Mouse (Mus musculus) left cerebral cortex, postnatal 25 days (tissue): Measurements from ENCODE around the gene Hist1h1a. TPM values are rescaled to one million over a fixed set of nuclear protein-coding genes. Genes with fewer than 3 reads are reported as not detected.
A peak's percentile ranks its signal among the peaks of the same experiment; 100 is the strongest.
"Not testable (repeated sequence)": the region's sequence is repeated elsewhere in the genome, so short reads cannot be mapped to it uniquely, and the experiment has no call there.

Source experiments
- DNase-seq, 2 experiments: peaks; one replicate each; pipeline ENCODE4 v3.0.0; 2022; ENCODE audit warnings: low spot score in 2 of 2, mixed read lengths in 1 of 2
- intact Hi-C: fragments of 180-260 bp; cut with DNase I; formaldehyde crosslinking; loops from one replicate; pipeline ENCODE4 v1.15.1; 2025
- total RNA-seq, 2 experiments: library from RNA; stranded (reverse); gene quantifications; 2 replicates each; pipeline ENCODE4 v1.2.3; 2021

Hist1h1a gene
- total RNA-seq, 2 experiments from 2014 or later = 18.2 to 29.1 TPM

DNA sequence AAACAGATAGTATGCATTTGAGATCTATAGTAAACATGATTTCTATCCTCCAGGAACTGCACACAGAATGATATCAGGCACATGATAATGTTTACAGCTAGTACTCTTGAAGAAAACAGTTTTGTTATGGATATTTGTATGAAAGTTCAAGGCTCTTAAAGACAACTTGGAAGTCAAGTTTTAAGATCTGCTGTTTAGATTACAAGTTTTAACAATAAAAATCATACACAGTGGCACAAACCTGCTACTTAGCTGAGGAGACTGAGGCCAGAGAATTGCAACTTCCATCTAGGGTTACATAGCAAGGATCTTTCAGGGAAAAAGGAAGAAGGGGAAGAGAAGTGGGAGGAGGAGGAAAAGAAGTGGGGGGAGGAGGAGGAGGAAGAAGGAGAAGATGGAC, 8.5 kb upstream of the Hist1h1a start:
- DNase-seq = no peak
- intact Hi-C loops = loop anchor here (5.0 to 10.0 kb wide), 3 partner anchors 178 to 1970 kb away; partner anchors contain the start of genes Hist1h1b, Hist1h2ag, Hist1h2an and Hist1h2bj

DNA sequence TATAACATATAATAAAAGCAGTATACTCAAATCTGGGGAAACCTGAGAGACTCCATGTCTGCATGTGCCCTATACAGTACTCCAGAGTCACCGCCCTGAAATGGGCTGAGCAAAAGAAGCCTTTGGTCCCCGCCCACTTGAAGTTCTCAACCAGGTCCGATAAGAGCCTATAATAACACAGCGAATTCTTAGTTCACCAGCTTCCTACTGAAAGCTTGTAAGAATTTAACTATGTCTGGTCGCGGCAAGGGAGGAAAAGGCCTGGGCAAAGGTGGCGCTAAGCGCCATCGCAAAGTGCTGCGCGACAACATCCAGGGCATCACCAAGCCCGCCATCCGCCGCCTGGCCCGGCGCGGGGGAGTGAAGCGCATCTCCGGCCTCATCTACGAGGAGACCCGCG, 6.7 kb upstream of the Hist1h1a start, which contains the start of gene Hist1h4b:
Gene Hist1h4b (plus strand): TSS at position 224 of the 400 bp plus-strand sequence.
- DNase-seq = peak; percentile 91 to 98
- intact Hi-C loops = loop anchor here (5.0 to 10.0 kb wide), 3 partner anchors 179 to 1972 kb away; partner anchors contain the start of genes Hist1h1b, Hist1h2ag, Hist1h2an and Hist1h2bj

DNA sequence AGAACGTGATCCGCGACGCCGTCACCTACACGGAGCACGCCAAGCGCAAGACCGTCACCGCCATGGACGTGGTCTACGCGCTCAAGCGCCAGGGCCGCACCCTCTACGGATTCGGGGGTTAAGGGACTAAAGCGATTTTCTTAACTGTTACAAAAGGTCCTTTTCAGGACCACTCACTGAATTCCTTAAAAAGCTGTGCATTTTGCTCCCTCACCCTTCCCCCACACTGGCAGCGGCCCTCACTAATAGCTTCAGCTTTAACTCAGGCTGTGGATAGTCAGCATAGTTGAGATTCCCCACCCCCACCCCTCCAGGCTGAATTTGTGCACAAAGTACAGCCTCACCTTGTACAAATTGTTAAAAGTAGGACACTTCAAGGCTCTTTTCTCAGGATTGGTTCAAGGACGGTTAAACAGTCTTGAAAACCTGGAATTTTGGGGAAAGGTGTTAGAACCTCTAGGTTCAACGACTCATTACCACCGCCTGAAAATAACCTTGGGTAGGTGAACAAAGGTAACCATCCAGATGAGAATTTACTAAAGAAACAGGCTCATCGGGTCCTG, 6.2 kb upstream of the Hist1h1a start:
- intact Hi-C loops = loop anchor here (5.0 to 10.0 kb wide), 3 partner anchors 180 to 1972 kb away; partner anchors contain the start of genes Hist1h1b, Hist1h2ag, Hist1h2an and Hist1h2bj
- DNase-seq = no peak

DNA sequence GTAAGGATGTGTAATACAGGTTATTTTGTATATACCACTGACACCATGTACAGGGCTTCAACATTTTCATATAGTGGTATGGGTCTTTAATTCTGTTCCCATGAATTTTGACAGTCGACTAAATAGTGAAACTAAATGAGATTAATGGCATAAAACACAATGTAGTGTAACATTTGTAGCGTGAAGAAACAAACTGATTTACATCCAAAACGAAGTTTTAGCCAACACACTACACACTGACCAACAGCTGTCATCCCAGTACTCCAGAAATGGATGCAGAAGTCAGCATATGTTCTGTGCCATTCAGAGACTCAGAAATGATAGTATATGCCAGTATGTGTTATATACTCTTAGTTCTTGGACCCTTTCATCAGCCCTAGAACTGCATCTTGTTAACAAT, 5.5 kb upstream of the Hist1h1a start:
- no peak for DNase-seq
- intact Hi-C loops = loop anchor here (5.0 to 10.0 kb wide), 3 partner anchors 181 to 1973 kb away; partner anchors contain the start of genes Hist1h1b, Hist1h2ag, Hist1h2an and Hist1h2bj

DNA sequence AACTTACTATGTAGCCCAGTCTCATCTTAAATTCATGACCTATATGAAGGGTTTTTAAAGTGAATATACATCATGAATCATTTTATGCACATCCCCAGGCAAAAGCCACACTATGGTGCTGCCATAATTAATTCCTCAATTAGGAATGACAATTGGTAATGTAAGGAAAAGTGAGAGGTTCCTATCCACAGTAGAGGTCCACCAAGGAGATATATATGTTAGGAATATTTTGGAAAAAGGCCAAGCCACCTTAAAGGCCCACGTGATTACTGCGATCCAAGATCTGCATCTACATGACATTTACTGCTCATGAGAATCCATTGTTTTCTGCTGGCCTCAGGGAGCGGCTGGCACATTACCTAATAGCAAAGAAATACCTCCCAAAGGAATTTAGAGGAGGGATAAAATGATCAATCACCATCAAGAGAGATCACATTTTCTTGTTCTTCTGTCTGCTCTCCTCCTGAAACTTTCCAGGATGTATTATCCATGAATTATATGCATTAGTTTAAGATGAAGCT, 4.2 kb upstream of the Hist1h1a start:
- intact Hi-C loops = loop anchor here (5.0 to 10.0 kb wide), 3 partner anchors 182 to 1975 kb away; partner anchors contain the start of genes Hist1h1b, Hist1h2ag, Hist1h2an and Hist1h2bj
- DNase-seq = no peak

DNA sequence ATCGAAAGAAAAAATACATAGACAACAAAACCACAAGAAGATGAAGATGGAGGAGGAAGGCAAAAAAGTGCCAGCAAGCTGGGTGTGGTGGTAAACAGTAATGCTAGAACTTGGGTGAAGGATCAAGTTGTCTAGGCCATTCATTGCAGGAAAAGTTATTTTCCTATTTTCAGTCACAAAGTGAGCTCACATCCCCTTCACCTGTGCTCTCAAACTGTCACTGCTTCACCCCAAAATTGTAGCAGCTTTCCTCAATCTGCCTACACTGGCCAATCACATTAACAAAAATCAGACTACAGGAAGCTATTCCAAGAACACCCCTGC, 3.6 kb upstream of the Hist1h1a start:
- intact Hi-C loops = loop anchor here (5.0 to 10.0 kb wide), 4 partner anchors 183 to 1975 kb away; partner anchors contain the start of genes Hist1h1b, Hist1h2ag, Hist1h2an and Hist1h2bj
- no peak for DNase-seq

DNA sequence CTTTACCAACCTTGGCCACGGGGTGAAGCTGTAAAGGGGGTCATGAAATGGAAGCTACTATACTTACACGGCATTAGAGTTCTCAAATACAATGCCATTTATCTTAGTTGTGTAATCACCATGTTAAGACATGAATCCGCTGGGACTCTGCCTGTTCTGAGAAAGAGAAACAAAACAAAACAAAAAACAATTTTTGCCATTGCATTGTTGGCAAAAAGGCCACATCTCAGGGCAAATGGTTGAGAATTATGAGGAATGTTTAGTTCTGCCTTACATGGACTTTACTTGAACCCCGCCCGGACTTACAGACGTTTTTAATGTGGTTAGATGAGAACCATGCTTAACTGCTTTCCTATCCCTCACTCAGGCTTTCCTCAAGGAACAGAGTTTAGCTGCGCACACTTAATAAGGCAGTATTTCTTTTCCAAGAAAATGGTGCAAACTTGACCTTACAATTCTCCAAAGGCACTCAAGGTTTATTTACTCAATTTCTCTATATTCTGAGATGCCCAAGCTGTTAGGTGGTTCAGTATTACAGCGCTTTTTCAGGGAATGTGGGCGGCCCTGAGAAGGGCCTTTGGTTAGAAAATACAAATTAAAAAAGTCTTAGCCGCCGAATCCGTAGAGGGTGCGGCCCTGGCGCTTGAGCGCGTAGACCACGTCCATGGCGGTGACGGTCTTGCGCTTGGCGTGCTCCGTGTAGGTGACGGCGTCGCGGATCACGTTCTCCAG, 3.1 kb upstream of the Hist1h1a start:
- intact Hi-C loops = loop anchor here (10.0 kb wide), 1 partner anchor 326 kb away; no protein-coding TSS in a partner anchor
- peak in 1 of 2 experiments; percentile 30 for DNase-seq

DNA sequence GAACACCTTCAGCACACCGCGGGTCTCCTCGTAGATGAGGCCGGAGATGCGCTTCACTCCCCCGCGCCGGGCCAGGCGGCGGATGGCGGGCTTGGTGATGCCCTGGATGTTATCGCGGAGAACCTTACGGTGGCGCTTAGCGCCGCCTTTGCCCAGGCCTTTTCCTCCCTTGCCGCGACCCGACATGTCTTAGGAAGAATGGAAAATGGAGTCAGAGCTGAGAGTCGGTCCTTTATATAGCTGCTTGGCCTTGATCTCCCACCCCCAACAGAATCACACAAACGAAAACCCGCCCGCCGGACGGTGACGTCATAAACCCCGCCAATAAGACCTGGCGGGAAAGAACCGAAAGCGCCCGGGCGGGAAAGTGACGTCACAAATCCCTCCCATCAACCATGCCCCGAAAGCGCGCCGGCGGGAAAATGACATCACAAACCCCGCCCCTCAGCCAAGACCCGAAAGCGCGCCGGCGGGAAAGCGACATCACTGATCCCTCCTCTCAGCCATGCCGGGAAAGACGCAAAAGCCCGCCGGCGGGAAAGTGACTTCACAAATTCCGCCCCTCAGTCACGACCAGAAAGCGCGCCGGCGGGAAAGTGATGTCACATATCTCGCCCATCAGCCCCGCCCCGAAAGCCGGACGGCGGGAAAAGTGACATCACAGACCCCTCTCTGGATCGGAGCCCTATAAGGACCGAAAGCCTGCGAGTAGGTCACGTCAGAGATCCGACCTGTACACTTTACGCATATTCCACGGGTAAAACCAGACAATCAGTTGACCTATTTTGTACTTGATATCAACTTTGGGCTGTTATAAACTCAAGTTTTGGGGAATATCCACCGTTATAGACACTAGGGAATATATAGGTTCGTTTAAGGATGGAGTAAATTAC, 2.2 kb upstream of the Hist1h1a start, which contains the start of gene Hist1h4a:
Gene Hist1h4a (minus strand): TSS at position 259 of the 893 bp plus-strand sequence.
- peak; percentile 98 to 99 for DNase-seq
- intact Hi-C loops = loop anchor here (10.0 kb wide), 1 partner anchor 326 kb away; no protein-coding TSS in a partner anchor

DNA sequence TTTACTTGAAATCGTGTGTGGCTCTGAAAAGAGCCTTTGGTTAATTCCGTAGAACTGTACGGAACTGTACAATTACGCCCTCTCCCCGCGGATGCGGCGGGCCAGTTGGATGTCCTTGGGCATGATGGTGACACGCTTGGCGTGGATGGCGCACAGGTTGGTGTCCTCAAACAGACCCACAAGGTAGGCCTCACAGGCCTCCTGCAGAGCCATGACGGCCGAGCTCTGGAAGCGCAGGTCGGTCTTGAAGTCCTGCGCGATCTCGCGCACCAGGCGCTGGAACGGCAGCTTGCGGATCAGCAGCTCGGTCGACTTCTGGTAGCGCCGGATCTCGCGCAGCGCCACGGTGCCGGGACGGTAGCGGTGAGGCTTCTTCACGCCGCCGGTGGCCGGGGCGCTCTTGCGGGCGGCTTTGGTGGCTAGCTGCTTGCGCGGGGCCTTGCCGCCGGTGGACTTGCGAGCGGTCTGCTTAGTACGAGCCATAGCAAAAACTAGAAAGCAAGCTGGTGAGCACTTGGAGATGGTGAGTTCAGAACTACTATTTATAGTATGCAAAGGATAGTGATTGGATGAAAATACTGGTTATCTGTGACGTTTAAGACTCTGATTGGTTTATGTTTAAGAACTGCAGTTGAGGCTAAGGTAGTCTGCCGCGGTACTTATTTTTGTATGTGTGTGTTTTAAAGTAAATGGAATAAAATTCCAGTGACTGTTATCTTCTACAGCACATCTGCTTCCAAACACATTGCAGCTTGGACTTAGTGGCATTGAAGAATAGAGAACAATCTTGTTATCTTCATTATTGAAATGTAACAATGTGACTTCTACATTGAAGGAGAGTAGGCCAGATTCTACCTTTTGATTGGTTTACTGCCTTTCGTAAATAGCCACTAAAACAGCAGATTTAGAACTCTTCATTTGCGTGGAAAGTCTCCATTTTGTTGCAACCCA, 1.3 kb upstream of the Hist1h1a start, which contains the start of gene Hist1h3a:
Gene Hist1h3a (minus strand): TSS at position 516 of the 951 bp plus-strand sequence.
- peak; percentile 79 to 90 for DNase-seq
- intact Hi-C loops = loop anchor here (10.0 kb wide), 1 partner anchor 327 kb away; no protein-coding TSS in a partner anchor

DNA sequence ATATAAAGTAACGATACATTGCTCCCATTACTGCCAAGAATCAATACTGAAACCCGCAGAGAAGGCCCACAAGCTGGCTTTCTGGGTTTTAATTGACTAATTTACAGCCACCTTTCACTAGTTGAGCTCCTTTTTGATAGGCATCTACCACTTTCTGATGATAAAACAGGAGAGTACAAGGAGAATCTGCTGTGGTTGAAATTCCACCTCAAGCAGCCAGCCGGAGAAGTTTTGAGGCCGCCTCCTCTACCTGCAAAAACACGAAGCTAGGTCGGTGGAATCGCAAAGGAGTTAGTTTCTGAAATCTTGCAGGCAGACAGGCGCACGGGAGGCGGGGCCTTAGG, 252 bp upstream of the Hist1h1a start:
- intact Hi-C loops = loop anchor here (10.0 kb wide), 1 partner anchor 328 kb away; no protein-coding TSS in a partner anchor
- no peak for DNase-seq

DNA sequence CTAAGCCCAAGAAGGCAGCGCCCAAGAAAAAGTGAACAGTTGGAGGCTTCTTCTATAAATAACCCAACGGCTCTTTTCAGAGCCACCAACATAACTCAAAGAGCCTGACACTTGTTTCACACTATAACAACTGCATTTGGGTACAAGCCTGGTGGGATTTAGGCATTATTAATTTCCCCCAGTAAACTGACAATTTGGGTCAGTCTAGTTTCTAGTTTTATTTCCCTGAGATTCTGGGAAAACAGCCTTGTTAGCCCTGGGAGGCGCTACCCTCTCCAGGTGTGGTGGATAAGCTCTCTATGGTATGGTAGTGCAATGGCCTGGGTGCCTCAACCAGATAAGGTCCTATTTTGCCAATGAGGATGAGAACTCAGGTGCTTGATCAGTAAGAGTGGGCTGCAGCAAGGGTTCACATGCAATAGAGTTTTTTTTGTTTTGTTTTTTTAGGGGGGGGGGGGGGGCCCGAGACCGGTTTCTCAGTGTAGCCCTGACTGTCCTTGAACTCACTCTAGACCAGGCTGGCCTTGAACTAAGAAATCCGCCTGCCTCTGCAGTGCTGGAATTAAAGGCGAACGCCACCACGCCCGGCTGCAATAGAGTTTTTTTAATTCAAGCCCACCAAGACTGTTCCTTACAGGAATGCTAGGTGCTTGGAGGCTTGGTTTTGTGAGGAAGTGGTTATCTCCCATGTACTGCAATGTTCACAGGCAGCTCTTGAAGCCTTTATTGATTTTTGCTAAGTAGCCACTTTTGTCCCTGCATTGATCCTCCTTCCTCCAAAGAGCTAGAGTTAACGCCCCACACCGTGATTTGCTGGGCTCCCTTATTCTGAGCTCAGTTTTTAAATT, 1.1 kb downstream of the Hist1h1a start:
- intact Hi-C loops = loop anchor here (10.0 kb wide), 1 partner anchor 330 kb away; no protein-coding TSS in a partner anchor
- DNase-seq = no peak

DNA sequence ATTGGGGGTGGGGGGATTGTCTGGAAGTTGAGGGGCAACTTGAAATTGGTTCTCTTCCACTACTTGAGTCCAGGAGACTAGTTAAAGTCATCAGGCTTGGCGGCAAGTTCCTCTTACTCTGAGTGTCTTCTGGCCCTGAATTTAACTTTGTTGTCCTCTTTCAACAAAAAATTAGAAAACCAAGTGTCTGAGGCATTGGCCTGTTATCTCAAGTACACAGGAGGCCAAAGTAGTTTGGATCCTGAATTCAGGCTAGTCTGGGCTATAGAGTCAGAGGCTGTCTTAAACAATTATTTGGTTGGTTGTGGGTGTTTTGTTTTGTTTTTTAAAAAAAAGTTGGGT, 1.7 kb downstream of the Hist1h1a start:
- intact Hi-C loops = loop anchor here (10.0 kb wide), 1 partner anchor 330 kb away; no protein-coding TSS in a partner anchor
- DNase-seq = no peak

DNA sequence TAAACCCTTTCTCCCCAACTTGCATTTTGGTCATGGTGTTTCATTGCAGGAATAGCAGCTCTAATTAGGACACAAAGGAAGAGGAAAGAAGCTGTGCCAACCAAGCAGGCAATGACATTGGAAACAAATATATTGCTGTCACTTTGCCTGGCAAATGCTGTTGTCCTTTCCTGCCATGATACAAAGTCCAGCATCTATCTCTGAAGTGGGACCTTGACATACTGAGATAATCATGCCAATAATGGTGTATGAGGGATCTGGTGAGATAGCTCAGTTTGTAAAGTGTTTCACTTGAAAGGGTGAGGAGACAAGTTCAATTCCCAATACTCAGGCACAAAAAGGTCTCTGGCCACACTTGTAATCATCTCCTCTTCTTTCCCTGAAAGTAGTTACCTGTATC, 3.3 kb downstream of the Hist1h1a start:
- no peak for DNase-seq
- intact Hi-C loops = loop anchor here (10.0 kb wide), 1 partner anchor 332 kb away; no protein-coding TSS in a partner anchor

DNA sequence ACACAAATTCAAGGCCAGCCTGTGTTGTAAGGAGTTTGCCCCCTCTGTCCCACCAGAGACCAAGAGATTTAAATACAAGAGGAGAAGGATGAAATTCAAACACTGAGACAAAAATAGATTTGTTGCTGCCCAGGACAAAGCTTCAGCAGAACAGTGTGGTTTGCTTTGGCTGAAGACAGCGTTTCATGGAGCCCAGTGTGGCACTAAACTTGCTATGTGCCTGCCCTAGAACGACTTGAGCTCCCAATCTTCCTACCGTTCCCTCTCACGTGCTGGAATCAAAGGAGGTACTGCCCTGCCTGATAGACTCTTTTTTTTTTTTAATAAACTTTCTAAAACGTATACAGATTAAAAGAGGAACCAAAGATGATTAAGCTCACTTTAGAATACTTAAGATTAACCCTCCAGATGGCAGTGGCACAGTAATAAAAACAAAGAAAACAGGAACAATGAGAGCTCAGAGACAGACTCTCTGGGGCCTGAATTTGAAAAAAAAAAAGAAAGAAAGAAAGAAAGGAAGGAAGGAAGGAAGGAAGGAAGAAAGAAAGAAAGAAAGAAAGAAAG, 5.5 kb downstream of the Hist1h1a start:
- intact Hi-C loops = loop anchor here (10.0 kb wide), 1 partner anchor 334 kb away; no protein-coding TSS in a partner anchor

DNA sequence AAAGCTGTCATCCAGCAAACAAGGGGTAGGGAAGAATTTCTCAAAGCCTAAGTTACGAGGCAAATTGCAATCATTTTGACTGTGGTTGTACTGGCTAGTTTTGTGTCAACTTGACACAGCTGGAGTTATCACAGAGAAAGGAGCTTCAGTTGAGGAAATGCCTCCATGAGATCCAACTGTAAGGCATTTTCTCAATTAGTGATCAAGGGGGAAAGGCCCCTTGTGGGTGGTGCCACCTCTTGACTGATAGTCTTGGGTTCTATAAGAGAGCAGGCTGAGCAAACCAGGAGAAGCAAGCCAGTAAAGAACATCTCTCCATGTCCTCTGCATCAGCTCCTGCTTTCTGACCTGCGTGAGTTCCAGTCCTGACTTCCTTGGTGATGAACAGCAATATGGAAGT, 6.1 kb downstream of the Hist1h1a start, which contains the start of gene Trim38:
Gene Trim38 (plus strand): TSS at position 301 of the 400 bp plus-strand sequence.
- DNase-seq = not testable (repeated sequence)
- intact Hi-C loops = loop anchor here (10.0 kb wide), 1 partner anchor 335 kb away; no protein-coding TSS in a partner anchor

More for the DNA sequence above, 5.5 kb downstream of the Hist1h1a start:
- DNase-seq = no peak

DNA sequence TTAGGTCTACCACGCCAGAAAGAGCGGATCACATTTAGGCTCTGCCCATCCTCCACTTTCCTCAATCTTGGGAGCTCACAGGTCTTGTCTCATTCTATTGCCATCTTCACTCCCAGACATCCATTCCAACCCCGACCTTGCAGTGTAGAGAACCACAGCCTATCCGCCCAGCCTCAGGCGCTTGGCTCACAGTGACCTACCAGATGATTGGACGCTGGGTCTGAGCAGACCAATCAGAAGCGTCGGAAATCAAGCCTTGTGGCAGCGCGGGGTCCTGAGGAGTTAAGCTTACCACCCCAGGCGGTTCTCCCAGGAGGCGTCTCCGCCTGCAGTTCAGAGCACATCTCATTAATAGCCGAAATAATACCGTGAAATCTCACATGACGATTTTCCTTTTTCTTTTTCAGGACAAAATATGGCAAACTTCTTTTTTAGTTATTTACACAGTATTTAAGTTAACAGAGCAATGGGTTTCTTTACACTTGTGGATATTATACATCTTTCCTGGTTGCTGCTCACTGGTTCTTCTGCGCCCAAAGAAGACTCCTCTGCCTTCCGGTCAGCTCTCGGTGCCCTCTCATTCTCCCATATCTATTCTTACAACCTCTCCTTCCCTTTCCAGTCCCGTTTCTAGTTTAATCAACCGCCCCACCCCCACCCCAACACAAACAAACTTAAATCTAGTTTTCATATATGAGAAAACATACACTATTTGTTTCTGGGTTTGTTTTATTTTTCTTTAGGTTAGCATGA, 9.3 kb downstream of the Hist1h1a start:
- DNase-seq = peak; percentile 46 to 73
- intact Hi-C loops = no loop called here
